Mouse (Mus musculus): Measurements from ENCODE around the gene Asmt.

- TF ChIP-seq CTCF (conservative IDR thresholded peaks at IDR 0.05; ENCODE audit: low read length) = no peak
- TF ChIP-seq NANOG (IDR thresholded peaks at IDR 0.05; ENCODE audit: borderline replicate concordance, low read length) = no peak
- TF ChIP-seq POU5F1 (IDR thresholded peaks at IDR 0.05; ENCODE audit: borderline replicate concordance, low read length) = no peak
Measured at GRCm38 (mm10) chrX:170672594-170673092, at the start of gene Asmt.

Measured in E14TG2a.4 (cell line).